Mouse (Mus musculus) R1 (cell line): ENCODE measurements around the gene Med28.

ENCODE experiments used
- DNase-seq: peaks from one replicate; pipeline ENCODE4 v3.0.0-alpha.2; 2018; ENCODE audit warnings: low read depth, low spot score

The Med28 gene

DNA sequence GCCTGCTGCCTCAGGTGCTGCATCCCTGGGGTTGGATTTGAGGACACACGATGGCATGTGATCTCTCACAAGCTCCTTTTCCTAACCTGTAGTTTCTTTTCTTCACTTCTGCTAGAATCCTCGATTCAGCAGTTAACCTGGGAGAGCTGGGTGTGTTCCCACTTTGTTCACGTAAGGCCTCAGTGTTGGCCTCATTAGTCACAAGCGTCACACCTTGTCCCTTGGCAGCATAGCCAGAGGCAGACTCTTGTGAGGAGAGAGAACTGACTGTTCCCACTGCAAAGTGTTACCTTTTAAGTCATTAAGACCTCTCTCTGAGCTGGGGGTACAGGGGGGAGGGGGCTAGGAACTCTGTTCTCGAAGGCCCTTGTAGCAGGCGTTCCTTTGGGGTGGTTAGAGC, 7.1 kb upstream of the Med28 start:
- DNase-seq, result no peak

DNA sequence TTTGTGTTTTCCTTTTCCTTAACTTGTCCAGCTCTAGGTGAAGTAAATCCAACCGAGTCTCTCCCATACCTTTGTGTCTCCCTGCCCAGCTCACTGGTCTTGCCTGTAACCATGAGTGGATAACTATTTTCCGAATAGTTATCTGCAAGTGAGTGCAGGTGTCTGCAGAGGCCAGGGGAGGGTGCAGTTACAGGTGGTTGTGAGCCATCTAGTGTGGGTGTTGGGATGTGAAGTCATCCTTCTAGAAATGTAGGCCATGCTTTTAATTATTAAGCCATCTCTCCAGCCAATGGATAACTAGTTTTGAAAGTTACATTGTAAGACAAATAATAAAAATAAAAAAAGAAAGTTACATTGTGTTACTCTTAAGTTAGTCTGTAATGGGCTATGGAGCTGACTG, 6.5 kb upstream of the Med28 start:
- DNase-seq, result no peak

DNA sequence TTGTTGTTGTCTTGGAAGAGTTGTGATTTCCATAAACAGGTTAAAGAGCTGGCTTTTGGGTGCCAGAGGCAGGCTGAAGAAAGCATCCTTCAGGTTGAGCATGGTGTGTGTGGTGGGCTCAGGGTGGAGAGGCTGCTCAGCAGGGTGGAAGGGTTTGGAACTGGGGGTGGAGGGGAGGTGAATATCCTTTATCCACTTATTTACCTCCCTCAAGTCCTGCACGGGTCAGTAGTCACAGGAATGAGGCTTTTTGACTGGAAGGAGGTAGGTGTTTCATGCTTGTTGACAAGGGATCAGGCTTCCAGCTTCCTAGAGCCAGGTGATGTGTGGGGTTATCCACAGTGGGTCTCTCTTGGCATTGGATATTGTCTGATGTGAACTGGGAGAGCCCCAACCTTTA, 5.4 kb upstream of the Med28 start:
- no peak for DNase-seq

DNA sequence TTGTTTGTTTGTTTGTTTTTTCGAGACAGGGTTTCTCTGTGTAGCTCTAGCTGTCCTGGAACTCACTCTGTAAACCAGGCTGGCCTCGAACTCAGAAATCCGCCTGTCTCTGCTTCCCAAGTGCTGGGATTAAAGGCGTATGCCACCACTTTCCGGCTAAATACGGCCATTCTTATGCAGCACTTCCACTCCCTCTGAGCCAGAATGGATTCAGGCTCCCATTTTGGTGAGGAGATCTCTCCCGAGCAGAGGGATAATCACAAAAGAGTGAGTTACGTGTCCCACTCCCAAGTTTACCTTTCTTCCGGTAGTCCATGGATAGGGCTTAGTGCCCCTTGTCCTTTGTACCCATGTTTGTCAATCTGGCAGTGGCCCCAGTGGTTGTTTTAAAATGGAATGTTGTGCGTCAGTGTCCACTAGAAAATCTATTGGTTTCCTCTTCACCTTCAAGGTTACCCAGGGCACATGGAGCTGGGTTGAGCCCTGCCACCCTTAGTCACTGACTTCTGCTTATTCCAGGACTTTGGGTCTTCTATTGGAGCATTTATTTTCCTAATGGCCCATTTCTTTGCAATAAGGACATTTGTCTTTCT, 4.8 kb upstream of the Med28 start:
- DNase-seq, result peak; percentile 54

DNA sequence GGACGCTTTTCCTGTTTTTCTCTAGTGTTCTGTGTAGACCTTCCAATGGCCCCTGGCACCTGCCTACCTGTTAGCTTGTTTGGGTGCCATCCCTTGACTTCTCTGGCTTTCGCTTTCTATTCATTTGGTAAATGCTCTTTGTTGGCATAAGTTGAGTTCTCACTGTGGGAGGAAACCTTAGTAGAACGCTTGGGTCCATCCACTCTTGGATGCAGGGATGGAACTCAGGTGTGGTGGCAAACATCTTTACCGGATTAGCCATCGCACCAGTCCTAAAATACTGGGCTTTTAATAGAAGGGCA, 731 bp downstream of the Med28 start:
- no peak for DNase-seq

DNA sequence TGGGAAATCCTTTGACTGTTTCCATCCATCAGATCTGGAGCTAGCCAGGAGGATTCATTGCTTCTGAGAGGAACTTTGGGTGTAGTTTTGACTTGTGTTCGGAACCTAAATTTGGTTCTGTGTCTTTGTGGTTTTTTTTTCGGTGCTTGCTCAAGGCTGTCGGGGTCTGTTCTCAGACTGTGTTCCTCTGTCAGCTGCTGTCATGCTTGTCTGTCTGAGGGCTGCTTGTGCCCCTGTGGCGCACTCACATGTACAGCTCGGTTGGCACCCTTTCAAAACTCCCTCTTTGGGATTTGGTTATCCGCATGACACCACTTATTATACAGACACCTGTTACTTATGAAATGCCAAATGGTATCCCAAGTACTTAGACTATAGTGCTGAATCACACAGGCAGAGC, 1.6 kb downstream of the Med28 start:
- no peak for DNase-seq

DNA sequence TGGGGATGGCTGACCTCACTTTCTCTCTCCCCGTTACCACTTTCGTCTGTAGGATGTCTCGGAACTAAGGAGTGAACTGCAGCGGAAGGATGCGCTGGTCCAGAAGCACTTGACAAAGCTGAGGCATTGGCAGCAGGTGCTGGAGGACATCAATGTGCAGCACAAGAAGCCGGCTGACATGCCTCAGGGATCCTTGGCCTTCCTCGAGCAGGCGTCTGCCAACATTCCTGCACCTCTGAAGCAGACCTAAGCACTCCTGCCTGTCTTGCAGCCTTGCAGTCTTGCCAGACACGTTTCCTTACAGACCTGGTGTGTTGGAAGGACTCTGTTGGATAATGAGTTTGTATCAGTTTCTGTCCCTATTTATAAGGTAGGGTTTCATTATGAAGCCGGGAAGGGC, 5.1 kb downstream of the Med28 start:
- DNase-seq, result no peak

DNA sequence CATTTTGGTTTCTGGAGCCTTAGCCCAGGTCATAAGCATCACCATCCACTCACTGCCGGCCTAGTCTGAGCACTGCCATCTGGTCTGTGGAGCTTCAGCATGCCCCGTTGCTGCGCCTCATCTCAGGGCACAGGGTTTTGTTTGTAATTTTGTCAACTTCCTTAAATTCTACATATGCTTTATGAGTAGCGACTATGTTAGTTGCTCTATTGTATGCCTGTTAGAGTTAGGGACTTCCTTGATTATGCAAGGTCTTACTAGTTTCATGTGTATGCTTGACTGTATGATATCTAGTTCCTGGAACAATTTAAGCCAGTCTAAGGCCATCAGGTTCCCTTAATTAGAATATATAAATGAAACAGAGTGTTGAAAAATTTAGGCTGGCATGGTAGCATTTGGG, 6.3 kb downstream of the Med28 start:
- DNase-seq, result no peak

DNA sequence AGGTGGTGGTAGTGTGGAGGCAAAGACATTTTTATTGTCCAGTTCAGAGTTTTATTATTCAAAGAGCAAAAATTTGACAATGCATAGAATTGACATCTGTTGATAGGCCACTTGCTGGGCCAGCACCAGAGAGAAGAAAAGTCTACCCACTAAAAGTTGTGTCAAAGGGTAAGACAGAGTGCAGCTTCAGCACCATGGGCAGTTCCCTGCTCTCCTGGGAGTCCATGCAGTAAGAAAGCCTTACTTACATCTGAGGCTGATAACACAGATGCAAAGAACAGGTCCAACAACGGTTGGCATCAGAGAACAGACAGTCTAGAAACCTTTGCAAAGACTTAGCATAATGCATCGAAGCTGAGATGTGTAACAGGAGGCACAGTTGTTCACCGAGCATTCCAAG, 9.7 kb downstream of the Med28 start:
- DNase-seq, result peak; percentile 71

DNA sequence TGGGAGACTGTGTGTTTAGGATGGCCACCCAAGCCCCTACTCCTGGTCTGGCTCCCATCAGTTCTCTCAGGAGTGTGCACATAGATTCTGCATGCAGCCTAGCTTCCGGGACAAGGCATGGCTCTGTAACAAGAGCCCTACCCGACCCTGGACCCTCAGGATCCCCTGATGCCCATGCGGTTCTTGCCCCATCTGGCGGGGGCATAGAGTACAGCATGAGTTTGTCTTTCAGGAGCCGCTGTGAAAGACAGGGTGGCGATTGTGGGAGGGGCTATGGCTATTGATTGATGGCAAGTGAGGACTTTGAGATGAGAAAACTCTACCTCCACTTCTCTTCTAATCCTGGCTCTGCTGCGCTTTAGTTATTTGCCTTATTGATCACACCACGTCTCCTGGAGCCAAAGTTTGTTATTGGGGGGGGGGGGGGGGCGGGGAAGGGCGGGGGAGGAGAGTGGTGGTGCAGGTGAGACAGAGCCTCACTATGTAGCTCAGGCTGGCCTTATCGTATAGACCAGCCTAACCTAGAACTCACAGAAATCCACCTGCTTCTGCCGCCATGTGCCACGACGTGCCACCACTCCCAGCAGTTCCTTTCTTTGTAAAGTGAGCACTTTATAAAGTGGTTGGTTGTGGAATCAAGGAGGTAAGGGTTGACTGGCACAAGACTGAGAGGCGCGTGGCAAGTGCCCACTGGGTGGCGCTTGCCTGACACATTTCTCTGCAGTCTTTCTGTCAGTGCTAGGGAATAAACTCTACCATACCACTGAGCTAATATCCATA, 14.5 kb downstream of the Med28 start:
- DNase-seq, result peak; percentile 93

DNA sequence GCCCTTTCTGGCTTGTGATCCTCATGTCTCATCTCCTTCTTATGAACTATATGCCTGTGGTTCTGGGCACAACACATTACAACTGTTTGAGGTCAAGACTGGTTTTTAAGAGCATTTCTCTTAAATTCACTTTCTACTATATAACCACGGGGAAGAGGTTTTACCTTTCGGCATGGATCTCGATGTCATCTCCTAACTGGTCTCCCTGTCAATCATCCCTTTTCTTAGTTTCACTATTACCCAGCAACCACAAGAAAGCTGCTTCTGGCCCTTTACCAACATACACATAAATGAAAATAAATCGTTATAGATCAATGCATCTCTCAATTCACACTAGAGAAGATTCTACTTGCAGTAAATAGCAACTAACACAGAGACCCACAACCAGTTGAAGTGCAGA, 15.1 kb downstream of the Med28 start:
- DNase-seq, result no peak

DNA sequence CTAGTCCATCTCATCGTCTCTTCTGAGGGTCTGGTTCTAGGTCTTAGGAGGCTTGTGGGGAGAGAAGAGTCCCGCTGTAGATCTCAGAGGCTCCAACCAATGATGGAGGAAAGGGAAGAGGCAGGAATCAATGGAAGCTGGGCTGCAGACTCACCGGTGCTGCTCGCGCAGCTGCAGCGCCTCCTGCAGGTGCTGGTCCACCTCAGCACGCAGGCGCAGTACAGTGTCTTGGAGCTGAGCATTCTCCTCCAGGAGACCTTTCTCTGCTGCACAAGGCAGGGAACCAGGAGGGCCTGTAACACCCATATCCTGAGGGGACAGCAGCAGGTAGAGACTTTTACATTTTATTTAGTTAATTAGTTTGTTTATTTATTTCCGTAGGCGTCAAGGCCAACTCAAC, 19.5 kb downstream of the Med28 start:
- DNase-seq, result peak; percentile 77

DNA sequence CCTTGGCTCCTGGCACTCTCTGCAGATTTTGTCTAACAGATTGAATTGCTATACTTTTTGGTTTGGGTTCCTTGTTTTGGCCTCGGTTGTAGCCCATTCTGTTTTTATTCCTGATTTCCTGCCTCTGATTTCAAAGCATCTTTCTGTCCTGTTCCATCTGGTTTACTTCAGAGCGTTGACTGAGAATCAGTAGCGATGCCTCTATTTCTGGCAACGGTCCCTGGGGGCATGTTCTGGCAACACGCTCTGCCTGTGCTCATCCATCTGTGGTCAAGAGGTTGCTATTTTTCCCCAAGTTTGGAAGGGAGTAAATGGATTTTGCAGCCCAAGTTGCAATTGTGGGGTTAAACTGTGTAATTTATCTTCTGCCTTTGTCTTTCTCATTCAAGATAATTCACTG, 23.3 kb downstream of the Med28 start:
- no peak for DNase-seq

DNA sequence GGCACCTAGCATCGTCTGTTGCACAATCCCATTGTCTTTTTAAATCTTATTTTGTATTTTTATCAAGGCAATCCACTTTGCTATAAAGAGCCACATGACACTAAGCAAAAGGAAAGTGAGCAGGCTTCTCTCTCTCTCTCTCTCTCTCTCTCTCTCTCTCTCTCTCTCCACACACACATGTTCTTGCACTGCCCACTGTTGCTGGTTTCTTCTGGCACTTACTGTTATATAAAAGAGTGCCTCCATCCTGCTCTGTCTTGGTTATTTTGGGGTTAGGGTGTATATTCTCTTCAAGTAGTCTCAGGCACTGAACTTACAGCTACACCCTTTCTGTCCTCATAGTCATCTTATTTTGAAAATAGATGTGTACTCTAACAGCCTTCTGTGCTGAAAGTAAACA, 29.6 kb downstream of the Med28 start:
- DNase-seq, result no peak

DNA sequence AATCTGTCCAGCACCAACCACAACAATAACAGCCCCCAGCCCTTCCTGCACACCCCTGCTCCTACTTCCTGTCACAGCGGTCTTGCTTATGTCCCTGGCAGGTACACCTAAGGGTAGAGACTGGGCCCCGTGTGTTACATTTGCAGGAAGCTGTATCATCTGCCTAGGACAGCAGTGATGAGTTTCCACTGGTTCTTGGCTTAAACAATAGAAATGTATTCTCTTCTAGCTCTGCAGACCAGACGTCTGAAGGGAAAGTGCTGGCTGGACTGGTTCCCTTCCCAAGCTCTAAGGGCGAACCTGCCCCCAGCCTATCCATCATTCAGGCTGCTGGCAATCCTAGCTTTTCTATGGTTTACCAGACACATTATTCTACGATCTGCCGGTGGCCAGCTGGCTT, 44.0 kb downstream of the Med28 start:
- DNase-seq, result no peak

DNA sequence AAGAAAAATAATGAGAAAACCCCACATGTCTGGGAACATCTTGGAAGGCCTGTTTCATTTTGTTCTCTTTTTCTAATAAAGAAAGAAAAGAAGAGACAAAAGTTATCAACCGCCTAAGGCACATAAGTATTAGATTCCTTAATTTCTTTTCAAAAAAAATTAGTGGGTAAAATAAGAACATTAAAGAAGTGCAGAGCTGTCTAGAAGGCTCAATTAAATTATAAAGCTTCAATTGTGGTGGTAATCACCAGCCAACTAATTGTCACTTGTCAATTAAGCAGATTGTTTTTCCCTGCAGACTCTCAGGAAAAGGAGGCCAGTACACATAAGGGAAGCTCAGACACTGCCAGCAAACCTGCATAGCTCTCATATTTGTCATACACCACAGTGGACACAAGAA, 45.8 kb downstream of the Med28 start:
- DNase-seq, result no peak

DNA sequence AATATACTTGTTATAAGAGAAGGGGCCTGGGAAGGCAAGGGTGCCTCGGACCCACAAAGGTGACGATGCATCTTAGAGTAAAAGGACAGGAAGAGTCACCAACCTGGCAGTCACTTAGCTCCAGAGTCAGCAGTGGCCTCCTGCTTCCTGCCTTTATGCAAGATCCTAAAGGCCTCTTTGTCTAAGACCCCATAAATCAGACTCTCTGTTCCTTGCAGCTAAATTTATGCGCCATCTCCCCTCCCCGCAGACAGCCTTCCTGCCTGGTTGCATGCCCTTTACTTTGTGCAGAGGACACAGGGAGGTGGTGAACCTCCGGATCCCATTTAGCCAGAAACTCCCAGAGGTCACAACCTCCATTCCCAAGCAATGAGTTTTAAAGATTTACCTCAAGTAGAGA, 52.8 kb downstream of the Med28 start:
- DNase-seq, result peak; percentile 23

DNA sequence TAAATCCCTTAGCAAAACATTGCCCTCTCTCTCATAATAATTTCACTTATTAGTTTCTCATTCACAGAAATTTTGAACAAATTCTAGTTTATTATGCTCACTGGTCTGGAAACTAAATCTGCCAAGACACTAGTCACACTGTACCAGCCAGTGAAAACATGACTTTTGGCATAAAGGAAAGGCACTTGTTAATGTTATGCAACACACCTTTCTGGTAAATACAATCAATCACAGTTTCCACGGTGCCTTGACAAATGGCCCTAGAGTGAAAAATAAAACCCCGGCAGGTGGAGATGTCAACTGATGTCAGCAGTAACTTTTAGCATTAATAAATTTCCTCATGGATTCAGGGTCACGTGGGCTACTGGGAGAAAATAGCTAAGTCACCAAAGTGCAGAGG, 56.7 kb downstream of the Med28 start:
- no peak for DNase-seq

DNA sequence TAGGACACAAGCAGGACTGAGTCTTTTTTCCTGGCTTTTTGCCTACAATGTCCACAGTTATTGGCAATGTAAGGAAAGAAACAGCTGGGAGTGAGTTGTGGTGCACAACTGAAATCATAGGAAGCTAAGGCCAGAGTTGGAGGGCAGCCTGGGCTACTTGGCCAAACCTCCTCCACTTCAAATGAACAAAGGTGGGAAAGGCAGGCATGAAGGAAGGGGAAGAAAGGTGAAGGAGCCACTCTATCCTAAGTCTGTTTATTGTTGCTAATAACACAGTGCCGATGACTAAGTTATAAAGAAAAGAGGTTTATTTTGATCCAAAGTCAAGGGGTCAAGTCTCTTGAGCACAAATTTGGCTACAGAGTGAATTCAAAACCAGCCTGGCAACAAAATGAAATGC, 57.3 kb downstream of the Med28 start:
- no peak for DNase-seq
